Mouse (Mus musculus) neural tube, embryonic 14.5 days (tissue): ENCODE data around the gene Tgfbrap1. TPM values are rescaled to one million over a fixed set of nuclear protein-coding genes. Genes with fewer than 3 reads are reported as not detected.

Experiments used
- ATAC-seq: fragments of 200-750 bp; cut with Nextera tagmentation; 2 replicates; pipeline ENCODE4 v1.8.0; 2017; ENCODE audit warnings: low read depth, mild to moderate bottlenecking, moderate TSS enrichment, moderate library complexity
- H3K27ac ChIP-seq: fragments of 300-500 bp; sonication (generic); 2 replicates; pipeline ENCODE4 v1.5.1; 2014; ENCODE audit warnings: low read depth, mild to moderate bottlenecking, control low read depth, low read length, moderate library complexity, mixed read lengths
- H3K27me3 ChIP-seq: fragments of 300-500 bp; sonication (generic); 2 replicates; pipeline ENCODE4 v1.6.1; 2014; ENCODE audit warnings: low read length; ENCODE audit not compliant: control insufficient read depth, insufficient read depth
- H3K36me3 ChIP-seq: fragments of 300-500 bp; sonication (generic); 2 replicates; pipeline ENCODE4 v1.6.1; 2014; ENCODE audit warnings: low read length, mixed read lengths; ENCODE audit not compliant: control insufficient read depth, insufficient read depth
- H3K4me1 ChIP-seq: fragments of 300-500 bp; sonication (generic); 2 replicates; pipeline ENCODE4 v1.6.1; 2014; ENCODE audit warnings: low read length; ENCODE audit not compliant: control insufficient read depth, insufficient read depth
- H3K4me2 ChIP-seq: fragments of 300-500 bp; sonication (generic); 2 replicates; pipeline ENCODE4 v1.6.1; 2014; ENCODE audit warnings: mild to moderate bottlenecking, low read depth, low read length, control low read depth
- H3K4me3 ChIP-seq: fragments of 300-500 bp; sonication (generic); 2 replicates; pipeline ENCODE4 v1.5.1; 2014; ENCODE audit warnings: low read depth, low read length, control low read depth, mixed read lengths
- H3K9ac ChIP-seq: fragments of 300-500 bp; sonication (generic); replicated peaks from 2 replicates; pipeline ENCODE4 v1.6.1; 2014; ENCODE audit warnings: low read depth, mild to moderate bottlenecking, control low read depth, low read length, mixed read lengths
- H3K9me3 ChIP-seq: fragments of 300-500 bp; sonication (generic); 2 replicates; pipeline ENCODE4 v1.6.1; 2016; ENCODE audit warnings: low read length; ENCODE audit not compliant: control insufficient read depth
- WGBS: fragments of 180-500 bp; shearing (Covaris S2); extraction: QIAGEN DNeasy Blood & Tissue Kit; methylation state at CpG from one replicate; pipeline ENCODE4 v1.1.7; 2014; 5-methylcytosine and 5-hydroxymethylcytosine counted together
- polyA plus RNA-seq: library from polyadenylated mRNA; unstranded; fragments of >200 nt; fragmentation: Nextera tagmentation; extraction: Ambion mirVana; gene quantifications from 2 replicates; pipeline ENCODE4 v1.2.1, GENCODE M21; 2014

The Tgfbrap1 gene
- polyA plus RNA-seq = 22.0 and 22.3 TPM in 2 replicates

DNA sequence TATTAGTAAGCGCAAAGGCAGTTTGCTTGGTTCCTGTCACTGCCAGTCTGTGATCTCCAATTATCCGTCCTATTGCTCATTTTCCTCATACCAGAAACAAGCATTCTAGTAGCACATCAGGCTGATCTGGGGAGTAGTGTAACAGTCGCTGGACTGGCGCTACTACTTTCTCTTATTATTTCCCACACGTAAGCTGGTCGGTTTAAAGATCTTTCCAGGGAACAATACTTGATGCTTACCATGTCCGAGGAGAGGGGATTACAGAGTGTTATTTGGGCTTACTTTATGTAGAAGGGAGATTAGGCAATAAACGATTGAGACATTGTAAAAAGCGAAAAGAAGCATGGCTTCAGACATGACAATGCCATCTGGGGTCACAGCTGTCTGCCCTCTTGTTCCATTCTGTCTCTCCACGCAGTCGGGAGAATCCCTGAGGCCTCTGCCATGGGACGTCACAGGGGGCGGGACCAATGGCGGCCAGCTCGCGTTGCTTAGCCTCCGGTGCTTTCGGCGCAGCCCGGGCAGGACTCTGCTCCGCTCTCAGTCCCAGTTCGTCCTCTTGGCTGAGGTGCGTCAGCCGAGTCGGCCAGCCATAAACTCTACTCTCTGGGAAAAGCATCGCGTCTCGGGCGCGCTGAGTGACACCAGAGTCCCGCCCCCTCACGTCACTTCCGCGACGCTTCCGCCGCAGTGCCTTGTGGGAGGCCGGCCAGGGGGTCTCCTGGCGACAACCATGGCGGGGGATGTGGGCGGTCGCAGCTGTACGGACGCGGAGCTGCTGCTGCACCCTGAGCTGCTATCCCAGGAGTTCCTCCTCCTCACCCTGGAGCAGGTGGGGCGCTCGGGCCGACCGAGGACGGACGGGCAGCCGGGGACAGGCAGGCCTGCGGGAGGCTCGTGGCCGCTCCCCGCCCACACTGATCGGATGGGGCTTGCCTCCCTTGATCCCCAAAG, at the start of gene Tgfbrap1, which contains the start of gene AI597479:
Gene Tgfbrap1 (minus strand): TSS at position 607 of the 954 bp plus-strand sequence.
Gene AI597479 (plus strand): TSS at position 680 of the 954 bp plus-strand sequence.
- H3K4me2 ChIP-seq = peak within 1 kb of the TSS; percentile 93
- peak within 1 kb of the TSS; percentile 100 for H3K27ac ChIP-seq
- peak within 1 kb of the TSS; percentile 68 for H3K4me3 ChIP-seq
- peak; percentile 97 for ATAC-seq
- H3K4me1 ChIP-seq = peaks cover 12% of the 10 kb centered on the region
- H3K27me3 ChIP-seq = no peaks in the 10 kb centered on the region
- no peaks in the 10 kb centered on the region for H3K9me3 ChIP-seq
- H3K36me3 ChIP-seq = no peaks in the 10 kb centered on the region
- WGBS = under 1% methylated on average over 57 of the region's 57 CpGs
- peak within 1 kb of the TSS; percentile 69 for H3K9ac ChIP-seq

DNA sequence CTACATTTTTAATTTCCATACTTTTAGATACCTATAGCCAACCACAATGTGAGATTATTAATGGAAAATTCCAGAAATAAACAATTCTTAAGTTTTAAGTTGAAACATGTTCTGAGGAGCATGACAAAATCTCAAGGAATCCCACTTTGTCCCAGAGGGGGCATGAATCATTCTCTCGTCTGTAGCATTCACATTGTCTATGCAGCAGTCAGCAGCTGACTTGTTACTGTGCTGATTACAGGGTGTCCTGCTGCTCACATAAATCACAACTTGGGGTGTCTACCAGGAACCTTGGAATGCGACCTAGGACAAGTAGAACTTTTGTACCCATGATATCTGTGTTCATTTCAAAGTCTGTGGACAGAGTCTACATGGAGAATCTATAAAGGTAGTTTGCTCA, 49.0 kb upstream of the Tgfbrap1 start:
- Histone ChIP-seq H3K4me1 (no peaks in the 10 kb centered on the region), H3K9ac (no peak overlapping the region), H3K9me3 (no peaks in the 10 kb centered on the region), H3K27ac (no peak overlapping the region), H3K4me2 (no peak overlapping the region), H3K27me3 (no peaks in the 10 kb centered on the region), H3K36me3 (no peaks in the 10 kb centered on the region), H3K4me3 (no peak overlapping the region)
- WGBS = 56% methylated on average over 2 of the region's 2 CpGs
- no peak for ATAC-seq

DNA sequence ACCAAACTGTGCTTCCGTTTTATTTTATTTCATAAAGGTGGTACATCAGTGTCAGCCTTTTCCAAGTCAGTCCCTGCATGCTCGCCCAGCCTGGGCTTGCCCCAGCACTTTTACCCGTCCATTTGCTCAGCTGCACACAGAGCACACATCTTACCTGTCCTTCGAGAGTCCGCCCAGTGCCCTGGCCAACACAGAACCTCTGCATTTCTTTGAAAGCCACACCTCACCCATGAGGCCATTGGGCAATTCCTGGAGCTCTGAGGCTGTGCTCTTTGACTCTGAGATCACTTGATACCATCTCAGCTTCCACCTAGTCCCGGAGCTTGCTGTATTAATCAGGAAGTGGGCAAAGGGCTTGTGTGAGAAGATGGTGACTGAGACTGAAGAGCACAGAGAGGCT, 47.0 kb upstream of the Tgfbrap1 start:
- Histone ChIP-seq H3K9me3 (no peaks in the 10 kb centered on the region), H3K27ac (no peak overlapping the region), H3K9ac (no peak overlapping the region), H3K4me2 (no peak overlapping the region), H3K27me3 (no peaks in the 10 kb centered on the region), H3K4me1 (no peaks in the 10 kb centered on the region), H3K36me3 (no peaks in the 10 kb centered on the region), H3K4me3 (no peak overlapping the region)
- WGBS = 85% methylated on average over 6 of the region's 6 CpGs
- no peak for ATAC-seq

DNA sequence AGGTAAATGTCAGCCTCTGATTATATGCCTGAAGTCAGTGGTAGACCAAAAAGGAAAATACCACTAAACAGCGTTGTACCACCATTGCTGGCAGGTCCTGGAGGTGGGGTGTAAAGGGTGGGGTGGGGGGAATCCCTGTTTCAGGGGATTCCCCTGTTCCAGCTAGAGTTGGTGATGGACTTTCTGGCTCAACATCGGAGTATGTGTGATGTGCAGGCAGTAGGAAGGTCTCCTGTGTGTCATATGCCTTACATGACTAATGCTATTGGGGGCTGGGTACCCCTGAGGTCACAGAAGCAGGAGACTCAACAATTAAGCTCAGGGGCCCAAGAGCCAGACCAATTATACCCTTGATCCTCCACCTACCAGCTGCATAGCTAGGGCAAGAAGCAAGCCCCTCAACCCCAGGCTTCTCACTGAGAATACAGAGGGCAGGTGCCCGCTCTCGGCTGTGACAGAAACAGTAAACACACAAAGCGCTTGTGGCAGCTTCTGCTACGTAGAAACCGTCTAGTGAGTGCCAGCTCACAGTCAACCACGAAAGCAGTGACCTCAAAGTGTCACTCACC, 46.0 kb upstream of the Tgfbrap1 start:
- no peak for ATAC-seq
- WGBS = 93% methylated on average over 8 of the region's 8 CpGs

DNA sequence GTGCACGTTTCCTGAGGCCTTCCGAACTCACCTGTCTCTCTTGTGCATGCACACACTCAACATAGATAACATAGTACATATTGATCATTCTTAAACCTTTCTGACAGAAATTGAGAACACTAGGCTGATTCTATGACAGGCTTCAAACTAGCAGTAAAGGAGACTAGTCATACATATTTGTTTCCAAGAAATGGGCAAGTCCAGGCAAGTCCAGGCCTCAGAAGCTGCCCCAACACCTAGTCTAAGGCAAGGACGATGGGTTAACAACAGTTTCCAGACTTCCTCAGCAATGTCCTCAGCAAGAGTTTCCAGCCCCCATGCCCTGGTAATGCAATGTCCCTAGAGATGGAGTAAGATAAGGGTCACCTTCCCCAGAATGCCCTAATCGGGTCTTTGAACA, 45.4 kb upstream of the Tgfbrap1 start:
- ATAC-seq = no peak

More for the DNA sequence above, 46.0 kb upstream of the Tgfbrap1 start:
- Histone ChIP-seq H3K27ac (no peak overlapping the region), H3K4me3 (no peak overlapping the region), H3K9me3 (no peaks in the 10 kb centered on the region), H3K4me1 (no peaks in the 10 kb centered on the region), H3K36me3 (no peaks in the 10 kb centered on the region), H3K27me3 (no peaks in the 10 kb centered on the region), H3K4me2 (no peak overlapping the region), H3K9ac (no peak overlapping the region)

DNA sequence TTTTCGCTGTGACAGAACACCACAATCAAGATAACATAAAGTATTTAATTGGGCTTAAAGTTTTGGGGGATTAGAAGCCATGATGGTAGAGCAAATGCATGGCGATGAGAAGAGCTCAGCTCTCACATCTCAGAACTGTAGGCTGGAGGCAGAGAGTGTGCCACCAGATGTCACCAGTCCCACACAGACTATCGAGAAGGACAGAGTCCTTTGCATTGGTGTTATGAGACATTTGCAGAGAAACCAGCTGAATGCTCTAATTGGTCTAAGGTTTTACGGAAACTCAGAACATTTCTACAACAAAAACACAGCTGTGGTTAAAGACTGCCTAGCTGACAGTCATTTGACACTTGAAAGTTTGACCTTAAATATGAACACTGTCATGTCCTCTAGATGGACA, 44.8 kb upstream of the Tgfbrap1 start:
- H3K4me3 ChIP-seq = no peak overlapping the region
- no peaks in the 10 kb centered on the region for H3K9me3 ChIP-seq
- no peaks in the 10 kb centered on the region for H3K36me3 ChIP-seq
- no peaks in the 10 kb centered on the region for H3K4me1 ChIP-seq
- H3K27ac ChIP-seq = no peak overlapping the region
- no peaks in the 10 kb centered on the region for H3K27me3 ChIP-seq
- no peak overlapping the region for H3K9ac ChIP-seq
- ATAC-seq = no peak
- no peak overlapping the region for H3K4me2 ChIP-seq
- 90% methylated on average over 4 of the region's 4 CpGs for WGBS

More for the DNA sequence above, 45.4 kb upstream of the Tgfbrap1 start:
- WGBS = 93% methylated on average over 4 of the region's 4 CpGs
- Histone ChIP-seq H3K9ac (no peak overlapping the region), H3K4me2 (no peak overlapping the region), H3K4me3 (no peak overlapping the region), H3K4me1 (no peaks in the 10 kb centered on the region), H3K27me3 (no peaks in the 10 kb centered on the region), H3K27ac (no peak overlapping the region), H3K9me3 (no peaks in the 10 kb centered on the region), H3K36me3 (no peaks in the 10 kb centered on the region)

DNA sequence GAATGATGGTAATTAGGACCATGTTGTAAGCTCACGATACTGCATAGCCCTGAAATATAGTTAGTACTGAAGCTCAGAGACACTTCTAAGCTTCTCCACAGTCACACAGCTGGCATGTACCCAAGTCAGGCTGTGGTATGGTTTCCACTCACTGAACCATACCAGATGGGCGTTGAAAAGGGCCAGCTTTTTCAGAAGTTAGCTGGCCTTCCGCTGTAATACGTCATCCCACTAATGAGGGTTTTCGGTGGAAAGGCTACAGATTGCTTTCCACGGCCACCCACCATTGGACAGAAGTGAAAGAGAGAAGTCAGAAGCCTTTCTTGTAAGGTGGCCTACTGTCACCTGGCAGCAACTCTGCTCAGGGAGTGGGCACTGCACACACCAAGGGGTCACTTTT, 44.4 kb upstream of the Tgfbrap1 start:
- Histone ChIP-seq H3K27ac (no peak overlapping the region), H3K4me1 (no peaks in the 10 kb centered on the region), H3K4me3 (no peak overlapping the region), H3K9ac (no peak overlapping the region), H3K27me3 (no peaks in the 10 kb centered on the region), H3K36me3 (no peaks in the 10 kb centered on the region), H3K4me2 (no peak overlapping the region), H3K9me3 (no peaks in the 10 kb centered on the region)
- ATAC-seq = no peak
- WGBS = 74% methylated on average over 6 of the region's 6 CpGs

DNA sequence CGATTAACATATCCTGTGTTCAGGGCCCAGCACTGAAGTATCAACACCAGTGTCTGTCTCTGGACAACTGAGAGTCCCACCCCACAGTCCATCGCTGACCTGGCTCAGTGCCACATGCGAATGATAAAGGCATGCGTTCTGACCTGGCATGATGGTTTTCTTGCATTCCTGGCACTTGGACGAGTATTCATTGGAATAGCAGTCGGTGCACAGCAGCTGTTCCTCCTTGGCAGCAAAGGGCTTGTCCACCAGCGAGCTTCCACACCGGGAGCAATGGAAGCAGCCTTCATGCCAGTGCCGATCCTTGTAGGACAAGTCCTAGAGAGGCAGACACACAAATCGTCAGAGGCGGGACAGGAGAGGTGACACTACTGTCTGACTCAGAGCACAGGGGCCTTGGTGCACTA, 43.1 kb upstream of the Tgfbrap1 start:
- no peak overlapping the region for H3K27ac ChIP-seq
- WGBS = 84% methylated on average over 11 of the region's 11 CpGs
- H3K9me3 ChIP-seq = no peaks in the 10 kb centered on the region
- H3K4me2 ChIP-seq = no peak overlapping the region
- no peak overlapping the region for H3K9ac ChIP-seq
- no peak overlapping the region for H3K4me3 ChIP-seq
- no peaks in the 10 kb centered on the region for H3K4me1 ChIP-seq
- no peak for ATAC-seq
- H3K27me3 ChIP-seq = no peaks in the 10 kb centered on the region
- H3K36me3 ChIP-seq = no peaks in the 10 kb centered on the region
